Mouse (Mus musculus) neural tube, embryonic 15.5 days (tissue): ENCODE results near the gene Prkcb. TPM values are rescaled to one million over a fixed set of nuclear protein-coding genes. Genes with fewer than 3 reads are reported as not detected.
A peak's percentile ranks its signal among the peaks of the same experiment; 100 is the strongest.

Experiments
- ATAC-seq: fragments of 200-750 bp; cut with Nextera tagmentation; 2 replicates; pipeline ENCODE4 v1.8.0; 2017; ENCODE audit warnings: mild to moderate bottlenecking, moderate TSS enrichment, moderate library complexity; ENCODE audit not compliant: low FRiP score
- H3K27ac ChIP-seq: fragments of 300-500 bp; sonication (generic); replicated peaks from 2 replicates; pipeline ENCODE4 v1.5.1; 2015; ENCODE audit warnings: mild to moderate bottlenecking, inconsistent platforms
- H3K27me3 ChIP-seq: fragments of 300-500 bp; sonication (generic); replicated peaks from 2 replicates; pipeline ENCODE4 v1.6.1; 2015; ENCODE audit warnings: inconsistent platforms
- H3K36me3 ChIP-seq: fragments of 300-500 bp; sonication (generic); 2 replicates; pipeline ENCODE4 v1.6.1; 2015; ENCODE audit warnings: inconsistent platforms
- H3K4me1 ChIP-seq: fragments of 300-500 bp; sonication (generic); 2 replicates; pipeline ENCODE4 v1.6.1; 2015; ENCODE audit warnings: inconsistent platforms
- H3K4me2 ChIP-seq: fragments of 300-500 bp; sonication (generic); 2 replicates; pipeline ENCODE4 v1.6.1; 2015; ENCODE audit warnings: inconsistent platforms, mild to moderate bottlenecking, moderate library complexity
- H3K4me3 ChIP-seq: fragments of 300-500 bp; sonication (generic); replicated peaks from 2 replicates; pipeline ENCODE4 v1.5.1; 2015; ENCODE audit warnings: mild to moderate bottlenecking, inconsistent platforms
- H3K9ac ChIP-seq: fragments of 300-500 bp; sonication (generic); replicated peaks from 2 replicates; pipeline ENCODE4 v1.6.1; 2015; ENCODE audit warnings: mild to moderate bottlenecking, inconsistent platforms
- H3K9me3 ChIP-seq: fragments of 300-500 bp; sonication (generic); replicated peaks from 2 replicates; pipeline ENCODE4 v1.6.1; 2016; ENCODE audit warnings: inconsistent platforms
- WGBS: fragments of 180-500 bp; shearing (Covaris S2); methylation state at CpG from one replicate; pipeline ENCODE4 v1.1.7; 2015; ENCODE audit warnings: mixed read lengths; 5-methylcytosine and 5-hydroxymethylcytosine counted together
- polyA plus RNA-seq: library from polyadenylated mRNA; unstranded; fragments of >200 nt; fragmentation: Nextera tagmentation; extraction: Ambion mirVana; gene quantifications from 2 replicates; pipeline ENCODE4 v1.2.1, GENCODE M21; 2015

Gene Prkcb
- polyA plus RNA-seq, 1 experiment from 2014 or later: 150 TPM

GRCm38 (mm10) chr7:122351816-122352215, 63.3 kb downstream of the Prkcb start:
- peaks cover 25% of the 10 kb centered on the region for H3K4me1 ChIP-seq
- H3K36me3 ChIP-seq: no peaks in the 10 kb centered on the region
- ATAC-seq: no peak
- no peak overlapping the region for H3K4me3 ChIP-seq
- 0 out of 2 replicates have a peak overlapping the region, but pooled peaks have one; percentile 69 for H3K27ac ChIP-seq
- no peak overlapping the region for H3K9ac ChIP-seq
- no peaks in the 10 kb centered on the region for H3K9me3 ChIP-seq
- no peak overlapping the region for H3K4me2 ChIP-seq
- H3K27me3 ChIP-seq: no peaks in the 10 kb centered on the region
- WGBS: 85% methylated on average over 4 of the region's 4 CpGs

- Histone ChIP-seq H3K36me3 (no peaks in the 10 kb centered on the region), H3K27ac (peak overlapping the region; percentile 69), H3K4me3 (no peak overlapping the region), H3K27me3 (no peaks in the 10 kb centered on the region), H3K4me1 (peaks cover 16% of the 10 kb centered on the region), H3K4me2 (peak overlapping the region; percentile 1; the same call in 1 of the 2 replicates), H3K9ac (no peak overlapping the region), H3K9me3 (no peaks in the 10 kb centered on the region)
- peak; percentile 69 for ATAC-seq
- 25% methylated on average over 12 of the region's 12 CpGs for WGBS
Measured at GRCm38 (mm10) chr7:122352566-122353277, 64.2 kb downstream of the Prkcb start.

- no peak for ATAC-seq
- Histone ChIP-seq H3K4me1 (peaks cover 16% of the 10 kb centered on the region), H3K27ac (peak overlapping the region; percentile 70), H3K4me2 (no peak overlapping the region), H3K9ac (no peak overlapping the region), H3K27me3 (no peaks in the 10 kb centered on the region), H3K4me3 (no peak overlapping the region), H3K9me3 (no peaks in the 10 kb centered on the region), H3K36me3 (no peaks in the 10 kb centered on the region)
- 42% methylated on average over 4 of the region's 4 CpGs for WGBS
Measured at GRCm38 (mm10) chr7:122353329-122353728, 64.8 kb downstream of the Prkcb start.

GRCm38 (mm10) chr7:122356941-122357340, 68.4 kb downstream of the Prkcb start:
- Histone ChIP-seq H3K36me3 (no peaks in the 10 kb centered on the region), H3K4me1 (peaks cover 16% of the 10 kb centered on the region), H3K4me3 (no peak overlapping the region), H3K9ac (no peak overlapping the region), H3K27me3 (no peaks in the 10 kb centered on the region), H3K27ac (no peak overlapping the region), H3K9me3 (no peaks in the 10 kb centered on the region), H3K4me2 (no peak overlapping the region)
- 45% methylated on average over 2 of the region's 2 CpGs for WGBS
- no peak for ATAC-seq

- H3K4me1 ChIP-seq: peaks cover 9% of the 10 kb centered on the region
- H3K36me3 ChIP-seq: no peaks in the 10 kb centered on the region
- no peak overlapping the region for H3K27ac ChIP-seq
- H3K4me3 ChIP-seq: no peak overlapping the region
- no peak for ATAC-seq
- no peak overlapping the region for H3K4me2 ChIP-seq
- no peaks in the 10 kb centered on the region for H3K27me3 ChIP-seq
- WGBS: 86% methylated on average over 7 of the region's 7 CpGs
- no peak overlapping the region for H3K9ac ChIP-seq
- H3K9me3 ChIP-seq: no peaks in the 10 kb centered on the region
Measured at GRCm38 (mm10) chr7:122357847-122358246, 69.3 kb downstream of the Prkcb start.

GRCm38 (mm10) chr7:122366635-122367034, 78.1 kb downstream of the Prkcb start:
- Histone ChIP-seq H3K36me3 (no peaks in the 10 kb centered on the region), H3K4me3 (no peak overlapping the region), H3K27me3 (no peaks in the 10 kb centered on the region), H3K4me2 (no peak overlapping the region), H3K9ac (no peak overlapping the region), H3K9me3 (no peaks in the 10 kb centered on the region), H3K4me1 (no peaks in the 10 kb centered on the region), H3K27ac (no peak overlapping the region)
- no peak for ATAC-seq
- 67% methylated on average over 1 of the region's 1 CpGs for WGBS

- Histone ChIP-seq H3K4me1 (no peaks in the 10 kb centered on the region), H3K9me3 (no peaks in the 10 kb centered on the region), H3K36me3 (no peaks in the 10 kb centered on the region), H3K9ac (no peak overlapping the region), H3K27me3 (no peaks in the 10 kb centered on the region), H3K4me3 (no peak overlapping the region), H3K27ac (no peak overlapping the region), H3K4me2 (no peak overlapping the region)
- 83% methylated on average over 7 of the region's 7 CpGs for WGBS
- ATAC-seq: no peak
Measured at GRCm38 (mm10) chr7:122367303-122368007, 78.9 kb downstream of the Prkcb start.

GRCm38 (mm10) chr7:122370488-122370887, 81.9 kb downstream of the Prkcb start:
- Histone ChIP-seq H3K27ac (no peak overlapping the region), H3K27me3 (no peaks in the 10 kb centered on the region), H3K4me3 (no peak overlapping the region), H3K36me3 (no peaks in the 10 kb centered on the region), H3K4me2 (no peak overlapping the region), H3K9me3 (no peaks in the 10 kb centered on the region), H3K9ac (no peak overlapping the region), H3K4me1 (no peaks in the 10 kb centered on the region)
- 76% methylated on average over 12 of the region's 12 CpGs for WGBS
- no peak for ATAC-seq

GRCm38 (mm10) chr7:122371947-122372346, 83.4 kb downstream of the Prkcb start:
- Histone ChIP-seq H3K4me1 (no peaks in the 10 kb centered on the region), H3K27ac (no peak overlapping the region)
- 78% methylated on average over 5 of the region's 5 CpGs for WGBS

GRCm38 (mm10) chr7:122372349-122372748, 83.8 kb downstream of the Prkcb start:
- no peaks in the 10 kb centered on the region for H3K36me3 ChIP-seq
- no peaks in the 10 kb centered on the region for H3K9me3 ChIP-seq
- H3K4me3 ChIP-seq: no peak overlapping the region
- no peak for ATAC-seq
- no peaks in the 10 kb centered on the region for H3K27me3 ChIP-seq
- 73% methylated on average over 3 of the region's 3 CpGs for WGBS
- no peaks in the 10 kb centered on the region for H3K4me1 ChIP-seq
- no peak overlapping the region for H3K9ac ChIP-seq
- no peak overlapping the region for H3K4me2 ChIP-seq
- no peak overlapping the region for H3K27ac ChIP-seq

More at GRCm38 (mm10) chr7:122371947-122372346, 83.4 kb downstream of the Prkcb start:
- Histone ChIP-seq H3K4me2 (no peak overlapping the region), H3K9ac (no peak overlapping the region), H3K4me3 (no peak overlapping the region), H3K36me3 (no peaks in the 10 kb centered on the region), H3K27me3 (no peaks in the 10 kb centered on the region), H3K9me3 (no peaks in the 10 kb centered on the region)
- no peak for ATAC-seq

GRCm38 (mm10) chr7:122376845-122377244, 88.3 kb downstream of the Prkcb start:
- no peak overlapping the region for H3K9ac ChIP-seq
- no peaks in the 10 kb centered on the region for H3K27me3 ChIP-seq
- H3K9me3 ChIP-seq: no peaks in the 10 kb centered on the region
- peaks cover 7% of the 10 kb centered on the region for H3K4me1 ChIP-seq
- no peaks in the 10 kb centered on the region for H3K36me3 ChIP-seq
- no peak overlapping the region for H3K4me2 ChIP-seq
- H3K4me3 ChIP-seq: no peak overlapping the region
- no peak overlapping the region for H3K27ac ChIP-seq
- no peak for ATAC-seq

GRCm38 (mm10) chr7:122377967-122378366, 89.4 kb downstream of the Prkcb start:
- Histone ChIP-seq H3K4me2 (no peak overlapping the region), H3K27me3 (no peaks in the 10 kb centered on the region), H3K27ac (no peak overlapping the region), H3K36me3 (no peaks in the 10 kb centered on the region), H3K4me3 (no peak overlapping the region), H3K9me3 (no peaks in the 10 kb centered on the region), H3K9ac (no peak overlapping the region), H3K4me1 (peaks cover 7% of the 10 kb centered on the region)
- no peak for ATAC-seq
- 73% methylated on average over 3 of the region's 3 CpGs for WGBS
